Mouse (Mus musculus): ENCODE measurements around the gene Klrb1f. TPM values are rescaled to one million over a fixed set of nuclear protein-coding genes. Genes with fewer than 3 reads are reported as not detected.

Klrb1f gene
- 6.4 TPM for total RNA-seq (2023)

GRCm38 (mm10) chr6:129045601-129046000 is at the start of gene Klrb1f:
TSS of gene Klrb1f (plus strand) at chr6:129045901.

GRCm38 (mm10) chr6:129100794-129101193 is 55.1 kb downstream of the Klrb1f start, which contains the start of gene Clec2e:
TSS of gene Clec2e (minus strand) at chr6:129100913.

Other genes with a start within 250 kb of the Klrb1f start
- not detected for gene Gm44511, start 219.6 kb upstream of the Klrb1f start, total RNA-seq (2023)
- gene Klrb1b, start 219.6 kb upstream of the Klrb1f start, total RNA-seq (2023) = 0.80 TPM
- 34.5 TPM for gene Clec2i, start 158.3 kb upstream of the Klrb1f start, total RNA-seq (2023)
- 6.5 TPM for gene BC035044, start 154.8 kb upstream of the Klrb1f start, total RNA-seq (2023)
- gene Clec2g, start 111.5 kb upstream of the Klrb1f start, total RNA-seq (2023) = 20.4 TPM
- not detected for gene Clec2e, start 55.0 kb downstream of the Klrb1f start, total RNA-seq (2023)
- 196 TPM for gene Clec2d, start 134.7 kb downstream of the Klrb1f start, total RNA-seq (2023)
- 621 TPM for gene Cd69, start 229.5 kb downstream of the Klrb1f start, total RNA-seq (2023)

Measured in CD4-positive naive resting alpha-beta T cell, adult 57 days (primary cell).